Mouse (Mus musculus) CH12.LX (cell line): ENCODE measurements around the gene Ndufa7.

Source experiments
- CTCF ChIP-seq, 2 experiments: IDR thresholded peaks in 1 of 2; conservative IDR thresholded peaks in 1 of 2; 2 replicates each; pipeline ENCODE4 v1.5.1; 2011 to 2012; ENCODE audit warnings: low read depth in 2 of 2, low read length in 2 of 2, improper control_type of control experiment in 1 of 2, inconsistent platforms in 1 of 2, mild to moderate bottlenecking in 1 of 2, moderate library complexity in 1 of 2
- EP300 ChIP-seq: IDR thresholded peaks from 2 replicates; pipeline ENCODE4 v1.6.1; 2011; ENCODE audit warnings: low read length, improper control_type of control experiment
- NELFE ChIP-seq: IDR thresholded peaks from 2 replicates; pipeline ENCODE4 v1.6.1; 2011; ENCODE audit warnings: low read depth, low read length, improper control_type of control experiment
- POLR2A ChIP-seq: IDR thresholded peaks from 2 replicates; pipeline ENCODE4 v1.6.1; 2011; ENCODE audit warnings: low read depth, mild to moderate bottlenecking, improper control_type of control experiment, low read length
- POLR2AphosphoS2 ChIP-seq: IDR thresholded peaks from 2 replicates; pipeline ENCODE4 v1.6.1; 2011; ENCODE audit warnings: low read depth, low read length, improper control_type of control experiment
- RCOR1 ChIP-seq: conservative IDR thresholded peaks from 2 replicates; pipeline ENCODE4 v1.6.1; 2012; ENCODE audit warnings: low read depth, mild to moderate bottlenecking, inconsistent platforms, low read length, improper control_type of control experiment
- USF1 ChIP-seq: IDR thresholded peaks from 2 replicates; pipeline ENCODE4 v1.6.1; 2014; ENCODE audit warnings: low read depth, mild to moderate bottlenecking, inconsistent platforms, low read length, improper control_type of control experiment

DNA sequence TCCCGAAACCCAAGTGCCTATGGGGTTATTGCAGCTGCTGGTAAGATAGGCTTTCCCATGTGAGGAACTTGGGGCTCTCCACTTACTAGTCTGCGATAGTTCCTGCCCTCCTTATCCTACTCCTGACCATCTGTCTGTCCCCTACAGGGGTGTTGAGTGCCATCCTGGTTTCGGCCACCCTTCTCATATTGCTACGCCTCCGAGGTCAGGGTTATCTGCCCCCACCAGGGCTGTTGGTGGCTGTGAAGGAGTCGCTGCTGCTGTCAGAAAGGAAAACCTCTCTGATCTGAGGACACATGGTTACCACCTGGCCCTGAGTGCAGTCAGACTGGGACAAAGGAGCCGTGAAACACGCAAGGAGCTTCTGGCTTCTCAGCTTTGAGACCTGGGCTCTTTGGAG lies 23.8 kb downstream of the Ndufa7 start:
- TF ChIP-seq USF1, result no peak
- TF ChIP-seq NELFE, result no peak
- TF ChIP-seq CTCF (conservative IDR thresholded peaks at IDR 0.05 in 1 of 2, IDR thresholded peaks at IDR 0.05 in 1 of 2; ENCODE audit: low read depth in 2 of 2, low read length in 2 of 2), result no peak
- no peak for TF ChIP-seq RCOR1
- TF ChIP-seq POLR2A, result no peak
- no peak for TF ChIP-seq EP300
- no peak for TF ChIP-seq POLR2AphosphoS2
